Comparison of ENCODE assay signal across 13 mouse cellular contexts in genomic region chr12:35833285-35833684, GRCm38 (mm10).
DNase-seq lines count a peak whose midpoint lies in the region; ATAC-seq lines count a peak whose summit lies in the region.
"Had no signal": no experiment of that assay in that cellular context is flagged by ENCODE, and none has a peak within 500 bp of the region (broad histone marks: within the 10 kb centered on the region; RNA-seq: fewer than 3 reads in every experiment).

No protein-coding gene starts in this region.

- 67% methylated on average over 3 of the region's 3 CpGs for WGBS in limb, embryonic 15.5 days
- WGBS in limb, embryonic 10.5 days = 91% methylated on average over 3 of the region's 3 CpGs
- 63% methylated on average over 3 of the region's 3 CpGs for WGBS in stomach, embryonic 16.5 days

- no peaks in the 10 kb centered on the region for H3K27me3 ChIP-seq in limb, embryonic 15.5 days
- 0 out of 2 replicates have a peak, but pooled peaks cover 3% of the 10 kb centered on the region for H3K27me3 ChIP-seq in limb, embryonic 10.5 days (ENCODE audit: low read depth, poor library complexity, severe bottlenecking)
- H3K27me3 ChIP-seq in stomach, embryonic 16.5 days (ENCODE audit: control insufficient read depth, insufficient read depth, low read length) = no peaks in the 10 kb centered on the region
- H3K27me3 ChIP-seq: midbrain, embryonic 15.5 days had no signal

- H3K9me3 ChIP-seq in limb, embryonic 15.5 days = no peaks in the 10 kb centered on the region
- no peaks in the 10 kb centered on the region for H3K9me3 ChIP-seq in limb, embryonic 10.5 days (replicated peaks)
- H3K9me3 ChIP-seq in stomach, embryonic 16.5 days (replicated peaks; ENCODE audit: control insufficient read depth, low read length) = no peaks in the 10 kb centered on the region
- H3K9me3 ChIP-seq: midbrain, embryonic 15.5 days had no signal

- no peak overlapping the region for H3K4me2 ChIP-seq in limb, embryonic 15.5 days
- H3K4me2 ChIP-seq in stomach, embryonic 16.5 days (ENCODE audit: low read depth, low read length) = no peak overlapping the region
- H3K4me2 ChIP-seq: midbrain, embryonic 15.5 days had no signal

- H3K4me3 ChIP-seq in limb, embryonic 15.5 days = no peak overlapping the region
- H3K4me3 ChIP-seq in limb, embryonic 10.5 days = no peak overlapping the region
- no peak overlapping the region for H3K4me3 ChIP-seq in stomach, embryonic 16.5 days (replicated peaks; ENCODE audit: low read length)
- H3K4me3 ChIP-seq: midbrain, embryonic 15.5 days had no signal

- H3K9ac ChIP-seq in limb, embryonic 15.5 days = no peak overlapping the region
- no peak overlapping the region for H3K9ac ChIP-seq in stomach, embryonic 16.5 days (ENCODE audit: low read length)
- H3K9ac ChIP-seq: midbrain, embryonic 15.5 days had no signal

- ATAC-seq in limb, embryonic 15.5 days (ENCODE audit: insufficient number of reproducible peaks, low FRiP score, low TSS enrichment, low read depth) = no peak
- ATAC-seq in hematopoietic stem cell, adult 5-6 weeks (replicated peaks in 1 of 2; ENCODE audit: insufficient read depth in 1 of 2, low FRiP score in 2 of 2, low TSS enrichment in 1 of 2, low read depth in 1 of 2, poor library complexity in 2 of 2, severe bottlenecking in 2 of 2) = peak; percentile 56 to 59; a peak in 3 of 4 replicates
- no peak for ATAC-seq in stomach, embryonic 16.5 days (ENCODE audit: insufficient read depth, low FRiP score)
- ATAC-seq: forebrain, embryonic 16.5 days; hindbrain, postnatal 0 days; midbrain, embryonic 15.5 days had no signal

- H3K27ac ChIP-seq in limb, embryonic 15.5 days = peak overlapping the region; percentile 27; the same call in 1 of the 2 replicates
- no peak overlapping the region for H3K27ac ChIP-seq in limb, embryonic 10.5 days
- H3K27ac ChIP-seq in stomach, embryonic 16.5 days (ENCODE audit: low read length) = peak overlapping the region; percentile 67; the same call in 1 of the 2 replicates
- H3K27ac ChIP-seq: hindbrain, postnatal 0 days; midbrain, embryonic 15.5 days had no signal

- H3K4me1 ChIP-seq in limb, embryonic 15.5 days = 0 out of 2 replicates have a peak, but pooled peaks cover 4% of the 10 kb centered on the region
- 0 out of 2 replicates have a peak, but pooled peaks cover 4% of the 10 kb centered on the region for H3K4me1 ChIP-seq in limb, embryonic 10.5 days
- peaks cover 11% of the 10 kb centered on the region; the same call in 1 of the 2 replicates for H3K4me1 ChIP-seq in stomach, embryonic 16.5 days (ENCODE audit: control insufficient read depth, insufficient read depth, low read length)
- H3K4me1 ChIP-seq: midbrain, embryonic 15.5 days had no signal

- no peak for DNase-seq in limb, embryonic 10.5 days (ENCODE audit: low spot score)
- peak; percentile 83 for DNase-seq in NIH3T3 (ENCODE audit: low read depth)
- no peak for DNase-seq in thymus, postnatal 36 days
- DNase-seq in lung, postnatal 25 days (ENCODE audit: low spot score) = no peak
- DNase-seq: cerebellum, postnatal 25 days; kidney, postnatal 36 days; right cerebral cortex, adult 18-20 months had no signal

- H3K36me3 ChIP-seq in limb, embryonic 15.5 days = no peaks in the 10 kb centered on the region
- no peaks in the 10 kb centered on the region for H3K36me3 ChIP-seq in limb, embryonic 10.5 days
- no peaks in the 10 kb centered on the region for H3K36me3 ChIP-seq in stomach, embryonic 16.5 days (ENCODE audit: control insufficient read depth, insufficient read depth, low read length)
- H3K36me3 ChIP-seq: midbrain, embryonic 15.5 days had no signal

Comparison
In these comparisons a context has a peak if more than half of its experiments do, and no peak if none do; other contexts are left out.
1. ATAC-seq: peak in hematopoietic stem cell, adult 5-6 weeks (2 of 2); none in limb, embryonic 15.5 days (single experiment) and stomach, embryonic 16.5 days (single experiment).